Mouse (Mus musculus): Measurements from ENCODE around the gene Surf6.
A peak's percentile ranks its signal among the peaks of the same experiment; 100 is the strongest.

DNA sequence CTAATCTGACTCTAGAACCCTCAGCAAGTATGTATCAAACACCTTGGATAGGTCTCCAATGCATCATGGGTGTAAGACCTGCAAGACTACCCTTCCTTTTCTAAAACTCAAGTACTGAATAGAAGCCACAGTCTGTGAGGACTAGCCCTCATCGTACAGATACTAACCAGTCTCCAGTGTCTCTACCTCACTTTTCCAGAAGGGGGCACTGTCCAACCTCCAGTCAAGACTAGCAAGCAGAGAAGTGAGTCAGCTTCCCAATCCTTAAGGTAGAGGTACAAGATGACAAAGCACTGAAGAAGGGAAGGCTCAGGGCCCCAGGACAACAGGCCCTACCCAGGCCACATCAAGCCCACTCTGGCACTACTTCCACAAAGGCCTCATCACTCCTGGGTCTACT, 27.7 kb upstream of the Surf6 start:
- TF ChIP-seq HCFC1 (IDR thresholded peaks at IDR 0.05; ENCODE audit: low read depth, low read length) (no peak), UBTF (IDR thresholded peaks at IDR 0.05; ENCODE audit: borderline replicate concordance, insufficient read depth, low read depth, low read length) (no peak), ZC3H11A (IDR thresholded peaks at IDR 0.05; ENCODE audit: low read depth, low read length) (0 out of 2 replicates have a peak, but pooled peaks have one; percentile 46), MAFK (IDR thresholded peaks at IDR 0.05; ENCODE audit: borderline replicate concordance, low read depth, low read length) (no peak), CTCF (IDR thresholded peaks at IDR 0.05 in 2 of 3, conservative IDR thresholded peaks at IDR 0.05 in 1 of 3; ENCODE audit: control insufficient read depth in 1 of 3, insufficient read depth in 1 of 3, low read depth in 2 of 3, low read length in 3 of 3, poor library complexity in 1 of 3, severe bottlenecking in 1 of 3) (peak; percentile 57 to 84 (median 78)), POLR2A (IDR thresholded peaks at IDR 0.05; ENCODE audit: control insufficient read depth in 1 of 2, insufficient read depth in 1 of 2, low read depth in 1 of 2, low read length in 2 of 2, poor library complexity in 1 of 2) (no peak; a peak in 1 of 4 replicates), EP300 (IDR thresholded peaks at IDR 0.05; ENCODE audit: low read depth in 1 of 2, low read length in 2 of 2) (no peak), CHD1 (IDR thresholded peaks at IDR 0.05; ENCODE audit: low read depth, low read length) (no peak), MAX (IDR thresholded peaks at IDR 0.05; ENCODE audit: low read length) (no peak), POLR2AphosphoS2 (IDR thresholded peaks at IDR 0.05; ENCODE audit: low read length) (no peak), TAL1 (IDR thresholded peaks at IDR 0.05; ENCODE audit: low read length) (no peak), ZNF384 (IDR thresholded peaks at IDR 0.05; ENCODE audit: low read depth, low read length) (no peak), USF1 (IDR thresholded peaks at IDR 0.05; ENCODE audit: low read depth, low read length) (no peak)

All from MEL (cell line).